Mouse (Mus musculus): ENCODE data around the gene Plekhh1. TPM values are rescaled to one million over a fixed set of nuclear protein-coding genes. Genes with fewer than 3 reads are reported as not detected.

The Plekhh1 gene
- polyA plus RNA-seq, 1 experiment: not detected

GRCm38 (mm10) chr12:79073362-79073761, 44.4 kb downstream of the Plekhh1 start:
- no peak overlapping the region for H3K4me3 ChIP-seq (ENCODE audit: insufficient read depth, low read depth, low read length)
- TF ChIP-seq CTCF (IDR thresholded peaks at IDR 0.05; ENCODE audit: insufficient read depth, low read depth, low read length): no peak
- TF ChIP-seq POLR2A (IDR thresholded peaks at IDR 0.05; ENCODE audit: insufficient read depth, low read depth, low read length): no peak
- 94% methylated on average over 6 of the region's 6 CpGs for WGBS
- H3K4me1 ChIP-seq (ENCODE audit: control insufficient read depth, insufficient read depth, low read length): no peaks in the 10 kb centered on the region
- no peak overlapping the region for H3K27ac ChIP-seq (ENCODE audit: insufficient read depth, low read depth, low read length)

DNA sequence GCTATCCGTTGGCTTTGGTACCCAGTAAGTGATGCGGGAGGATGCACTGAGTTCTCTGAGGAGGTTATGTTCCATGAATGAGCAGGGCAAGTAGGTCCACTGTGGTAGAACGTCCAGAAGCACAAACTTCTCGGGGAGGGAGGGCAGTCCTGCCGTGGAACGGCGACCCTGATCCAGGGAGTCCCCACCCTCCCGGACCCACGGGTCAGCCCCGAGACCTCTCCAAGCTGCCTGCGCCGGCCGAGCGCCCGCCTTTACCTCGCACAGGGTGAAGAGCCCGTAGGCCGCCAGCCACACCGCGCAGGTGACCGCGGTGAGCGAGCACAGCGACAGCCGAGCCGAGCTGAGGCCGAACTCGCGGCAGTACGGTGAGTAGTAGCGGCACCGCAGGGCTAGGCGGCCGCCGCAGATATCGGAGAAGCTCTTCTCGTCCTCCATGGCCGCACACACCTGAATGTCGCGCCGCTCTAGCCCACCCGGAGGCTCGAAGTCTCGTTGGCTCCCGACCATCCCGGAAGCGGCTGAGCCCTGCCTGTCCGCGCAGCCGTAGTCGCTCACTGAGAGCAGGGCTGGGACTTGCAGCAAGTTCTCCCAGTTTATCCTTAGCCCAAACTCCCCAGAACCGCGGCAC, 60.3 kb downstream of the Plekhh1 start, which contains the start of gene Pigh:
TSS of gene Pigh (minus strand) at position 470 of the 631 bp plus-strand sequence.
- under 1% methylated on average over 53 of the region's 53 CpGs for WGBS
- H3K27ac ChIP-seq (ENCODE audit: insufficient read depth, low read depth, low read length): no peak within 1 kb of the TSS
- TF ChIP-seq POLR2A (IDR thresholded peaks at IDR 0.05; ENCODE audit: insufficient read depth, low read depth, low read length): peak; percentile 61; the same call in 1 of the 2 replicates
- no peak for TF ChIP-seq CTCF (IDR thresholded peaks at IDR 0.05; ENCODE audit: insufficient read depth, low read depth, low read length)

GRCm38 (mm10) chr12:79092569-79092968, 63.6 kb downstream of the Plekhh1 start:
- Histone ChIP-seq H3K4me1 (ENCODE audit: control insufficient read depth, insufficient read depth, low read length) (no peaks in the 10 kb centered on the region), H3K27ac (ENCODE audit: insufficient read depth, low read depth, low read length) (no peak overlapping the region), H3K4me3 (ENCODE audit: insufficient read depth, low read depth, low read length) (no peak overlapping the region)
- no peak for TF ChIP-seq POLR2A (IDR thresholded peaks at IDR 0.05; ENCODE audit: insufficient read depth, low read depth, low read length)
- TF ChIP-seq CTCF (IDR thresholded peaks at IDR 0.05; ENCODE audit: insufficient read depth, low read depth, low read length): peak; percentile 38; the same call in 1 of the 2 replicates
- 43% methylated on average over 4 of the region's 4 CpGs for WGBS

More for the DNA sequence above, 60.3 kb downstream of the Plekhh1 start, which contains the start of gene Pigh:
- H3K4me1 ChIP-seq (ENCODE audit: control insufficient read depth, insufficient read depth, low read length): peaks cover 2% of the 10 kb centered on the region; the same call in 1 of the 2 replicates
- peak within 1 kb of the TSS; percentile 90 for H3K4me3 ChIP-seq (ENCODE audit: insufficient read depth, low read depth, low read length)

GRCm38 (mm10) chr12:79097106-79097752, 68.3 kb downstream of the Plekhh1 start:
- Histone ChIP-seq H3K4me1 (ENCODE audit: control insufficient read depth, insufficient read depth, low read length) (no peaks in the 10 kb centered on the region), H3K4me3 (ENCODE audit: insufficient read depth, low read depth, low read length) (no peak overlapping the region), H3K27ac (ENCODE audit: insufficient read depth, low read depth, low read length) (no peak overlapping the region)
- 64% methylated on average over 3 of the region's 3 CpGs for WGBS
- TF ChIP-seq POLR2A (IDR thresholded peaks at IDR 0.05; ENCODE audit: insufficient read depth, low read depth, low read length) (no peak), CTCF (IDR thresholded peaks at IDR 0.05; ENCODE audit: insufficient read depth, low read depth, low read length) (no peak)

- Histone ChIP-seq H3K4me3 (ENCODE audit: insufficient read depth, low read depth, low read length) (no peak overlapping the region), H3K27ac (ENCODE audit: insufficient read depth, low read depth, low read length) (no peak overlapping the region), H3K4me1 (ENCODE audit: control insufficient read depth, insufficient read depth, low read length) (no peaks in the 10 kb centered on the region)
- WGBS: 83% methylated on average over 3 of the region's 3 CpGs
- TF ChIP-seq POLR2A (IDR thresholded peaks at IDR 0.05; ENCODE audit: insufficient read depth, low read depth, low read length): no peak
- no peak for TF ChIP-seq CTCF (IDR thresholded peaks at IDR 0.05; ENCODE audit: insufficient read depth, low read depth, low read length)
Observed at GRCm38 (mm10) chr12:79103773-79104172, 74.8 kb downstream of the Plekhh1 start.

DNA sequence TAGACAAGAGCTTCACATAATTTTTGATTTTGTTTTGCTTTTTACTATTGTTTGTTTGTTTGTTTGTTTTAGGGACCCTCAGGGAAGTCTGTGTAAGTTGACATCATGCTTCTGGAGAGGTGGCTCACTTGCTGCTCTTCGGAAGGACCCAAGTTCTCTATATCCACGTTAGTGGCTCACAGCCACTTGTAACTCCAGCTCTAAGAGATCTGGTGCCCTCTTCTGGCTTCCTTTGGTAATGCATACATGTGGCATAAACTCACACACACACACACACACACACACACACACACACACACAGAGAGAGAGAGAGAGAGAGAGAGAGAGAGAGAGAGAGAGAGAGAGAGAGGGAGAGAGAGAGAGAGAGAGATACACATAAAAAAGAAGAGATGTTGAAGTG, 75.6 kb downstream of the Plekhh1 start:
- Histone ChIP-seq H3K27ac (ENCODE audit: insufficient read depth, low read depth, low read length) (no peak overlapping the region), H3K4me3 (ENCODE audit: insufficient read depth, low read depth, low read length) (no peak overlapping the region), H3K4me1 (ENCODE audit: control insufficient read depth, insufficient read depth, low read length) (no peaks in the 10 kb centered on the region)
- WGBS: 70% methylated on average over 2 of the region's 2 CpGs
- TF ChIP-seq CTCF (IDR thresholded peaks at IDR 0.05; ENCODE audit: insufficient read depth, low read depth, low read length): no peak
- TF ChIP-seq POLR2A (IDR thresholded peaks at IDR 0.05; ENCODE audit: insufficient read depth, low read depth, low read length): no peak

GRCm38 (mm10) chr12:79105312-79105711, 76.3 kb downstream of the Plekhh1 start:
- no peaks in the 10 kb centered on the region for H3K4me1 ChIP-seq (ENCODE audit: control insufficient read depth, insufficient read depth, low read length)
- no peak overlapping the region for H3K4me3 ChIP-seq (ENCODE audit: insufficient read depth, low read depth, low read length)
- WGBS: 93% methylated on average over 5 of the region's 5 CpGs
- no peak overlapping the region for H3K27ac ChIP-seq (ENCODE audit: insufficient read depth, low read depth, low read length)
- no peak for TF ChIP-seq POLR2A (IDR thresholded peaks at IDR 0.05; ENCODE audit: insufficient read depth, low read depth, low read length)
- TF ChIP-seq CTCF (IDR thresholded peaks at IDR 0.05; ENCODE audit: insufficient read depth, low read depth, low read length): no peak

GRCm38 (mm10) chr12:79118991-79119390, 90.0 kb downstream of the Plekhh1 start:
- TF ChIP-seq POLR2A (IDR thresholded peaks at IDR 0.05; ENCODE audit: insufficient read depth, low read depth, low read length) (no peak), CTCF (IDR thresholded peaks at IDR 0.05; ENCODE audit: insufficient read depth, low read depth, low read length) (no peak)
- H3K27ac ChIP-seq (ENCODE audit: insufficient read depth, low read depth, low read length): no peak overlapping the region
- no peaks in the 10 kb centered on the region for H3K4me1 ChIP-seq (ENCODE audit: control insufficient read depth, insufficient read depth, low read length)
- WGBS: 81% methylated on average over 4 of the region's 4 CpGs
- no peak overlapping the region for H3K4me3 ChIP-seq (ENCODE audit: insufficient read depth, low read depth, low read length)

DNA sequence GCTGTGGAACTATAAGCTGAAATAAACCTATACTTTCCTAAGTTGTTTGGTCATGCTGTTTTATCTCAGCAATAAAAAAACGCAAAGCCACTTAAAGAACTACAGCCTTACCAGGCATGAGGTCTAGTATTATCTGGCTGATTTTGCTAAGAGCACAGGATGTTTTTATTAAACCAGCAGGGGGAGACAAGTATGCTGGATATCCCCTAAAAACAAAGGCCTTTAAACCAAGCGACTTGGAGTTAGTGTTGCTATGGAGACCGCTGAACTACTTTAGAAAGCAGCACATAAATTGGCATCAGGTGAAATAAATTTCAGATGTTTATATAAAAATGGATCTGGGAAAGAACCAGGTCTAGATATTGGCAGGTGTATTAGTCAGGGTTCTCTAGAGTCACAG, 93.9 kb downstream of the Plekhh1 start:
- H3K27ac ChIP-seq (ENCODE audit: insufficient read depth, low read depth, low read length): no peak overlapping the region
- H3K4me3 ChIP-seq (ENCODE audit: insufficient read depth, low read depth, low read length): no peak overlapping the region

More for the DNA sequence above, 93.9 kb downstream of the Plekhh1 start:
- H3K4me1 ChIP-seq (ENCODE audit: control insufficient read depth, insufficient read depth, low read length): no peaks in the 10 kb centered on the region
- 10% methylated on average over 3 of the region's 3 CpGs for WGBS
- no peak for TF ChIP-seq CTCF (IDR thresholded peaks at IDR 0.05; ENCODE audit: insufficient read depth, low read depth, low read length)
- TF ChIP-seq POLR2A (IDR thresholded peaks at IDR 0.05; ENCODE audit: insufficient read depth, low read depth, low read length): no peak
